ENCODE assay signal across 21 mouse cellular contexts in genomic region chr3:126589556-126589955, GRCm38 (mm10).
"Had no signal": no experiment of that assay in that cellular context is flagged by ENCODE, and none has a peak within 500 bp of the region (broad histone marks: within the 10 kb centered on the region; RNA-seq: fewer than 3 reads in every experiment).

No protein-coding gene starts in this region.

- H3K27me3 ChIP-seq: limb, embryonic 12.5 days; limb, embryonic 15.5 days; lung, embryonic 15.5 days; midbrain, embryonic 13.5 days had no signal

- DNase-seq: kidney, adult 2 months; kidney, postnatal 25 days; left cerebral cortex, postnatal 4 days; liver, postnatal 0 days; lung, postnatal 10 days; lung, postnatal 36 days; right cerebral cortex, postnatal 4 days; thymus, adult 2 months; thymus, postnatal 25 days had no signal

- ATAC-seq: liver, postnatal 0 days; midbrain, embryonic 13.5 days; midbrain, embryonic 16.5 days had no signal

- H3K9ac ChIP-seq: limb, embryonic 12.5 days; limb, embryonic 15.5 days; liver, embryonic 14.5 days; liver, postnatal 0 days; lung, embryonic 15.5 days; midbrain, embryonic 13.5 days had no signal

- H3K9me3 ChIP-seq: limb, embryonic 12.5 days; limb, embryonic 15.5 days; lung, embryonic 15.5 days; midbrain, embryonic 10.5 days; midbrain, embryonic 13.5 days had no signal

- H3K27ac ChIP-seq: kidney, postnatal 0 days; limb, embryonic 12.5 days; limb, embryonic 15.5 days; liver, embryonic 14.5 days; lung, embryonic 15.5 days; midbrain, embryonic 10.5 days; midbrain, embryonic 13.5 days; stomach, postnatal 0 days had no signal

- H3K4me1 ChIP-seq: limb, embryonic 12.5 days; lung, embryonic 15.5 days; megakaryocyte, embryonic 14.5 days; midbrain, embryonic 10.5 days; midbrain, embryonic 13.5 days had no signal

- H3K4me2 ChIP-seq: limb, embryonic 12.5 days; limb, embryonic 15.5 days; liver, embryonic 11.5 days; lung, embryonic 15.5 days; midbrain, embryonic 13.5 days had no signal

- H3K4me3 ChIP-seq: limb, embryonic 12.5 days; limb, embryonic 15.5 days; lung, embryonic 15.5 days; midbrain, embryonic 10.5 days; midbrain, embryonic 13.5 days; myocyte had no signal

- H3K36me3 ChIP-seq: limb, embryonic 12.5 days; limb, embryonic 15.5 days; lung, embryonic 15.5 days; midbrain, embryonic 10.5 days; midbrain, embryonic 13.5 days had no signal
